Mouse (Mus musculus): Measurements from ENCODE around the gene Cep350.

Cep350 gene

GRCm38 (mm10) chr1:155805607-155806006 is 167.4 kb downstream of the Cep350 start:
- peak; percentile 24 for DNase-seq

GRCm38 (mm10) chr1:155801014-155801991 is 171.8 kb downstream of the Cep350 start:
- no peak for DNase-seq

GRCm38 (mm10) chr1:155798000-155798399 is 175.1 kb downstream of the Cep350 start:
- no peak for DNase-seq

GRCm38 (mm10) chr1:155797425-155797824 is 175.6 kb downstream of the Cep350 start:
- DNase-seq = no peak

GRCm38 (mm10) chr1:155796757-155797405 is 176.2 kb downstream of the Cep350 start:
- DNase-seq = no peak

GRCm38 (mm10) chr1:155795791-155796233 is 177.2 kb downstream of the Cep350 start:
- no peak for DNase-seq
